Mouse (Mus musculus): ENCODE measurements around the gene Ttc22. TPM values are rescaled to one million over a fixed set of nuclear protein-coding genes. Genes with fewer than 3 reads are reported as not detected.

Gene Ttc22
- polyA plus RNA-seq, 1 experiment from 2014 or later: 1.1 TPM

GRCm38 (mm10) chr4:106597055-106597454 is 25.2 kb upstream of the Ttc22 start:
- H3K27me3 ChIP-seq (replicated peaks): no peaks in the 10 kb centered on the region
- H3K4me3 ChIP-seq: no peak overlapping the region
- WGBS: 84% methylated on average over 9 of the region's 9 CpGs
- no peak overlapping the region for H3K9ac ChIP-seq
- H3K4me1 ChIP-seq: no peaks in the 10 kb centered on the region
- no peak overlapping the region for H3K4me2 ChIP-seq (replicated peaks)
- no peaks in the 10 kb centered on the region for H3K36me3 ChIP-seq
- H3K27ac ChIP-seq: no peak overlapping the region
- H3K9me3 ChIP-seq: no peaks in the 10 kb centered on the region
- no peak for ATAC-seq (ENCODE audit: low FRiP score, low read depth)

DNA sequence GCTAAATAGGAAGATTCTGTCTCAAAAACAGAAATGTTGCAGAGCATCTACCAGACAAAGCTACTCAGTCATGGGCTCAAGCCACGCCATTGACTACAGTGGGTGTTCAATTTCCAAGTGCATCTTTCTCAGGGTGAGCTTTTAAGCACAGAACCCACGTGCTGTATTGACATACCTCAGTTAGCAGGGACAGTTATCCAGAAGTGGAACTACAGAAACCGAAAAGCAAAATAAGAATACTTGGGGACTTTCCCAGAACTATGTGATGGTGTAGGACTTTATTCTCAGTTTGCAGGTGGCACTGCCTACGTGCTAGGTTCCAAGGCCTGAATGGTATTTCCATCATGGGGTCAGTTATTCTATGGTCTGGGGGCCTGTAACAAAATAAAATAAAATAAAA is 24.5 kb upstream of the Ttc22 start:
- 84% methylated on average over 4 of the region's 4 CpGs for whole genome bisulfite sequencing
- H3K36me3 ChIP-seq: no peaks in the 10 kb centered on the region
- no peak overlapping the region for H3K4me2 ChIP-seq (replicated peaks)
- no peak overlapping the region for H3K4me3 ChIP-seq
- ATAC-seq (ENCODE audit: low FRiP score, low read depth): no peak
- no peaks in the 10 kb centered on the region for H3K9me3 ChIP-seq
- H3K27ac ChIP-seq: no peak overlapping the region
- no peaks in the 10 kb centered on the region for H3K27me3 ChIP-seq (replicated peaks)
- H3K4me1 ChIP-seq: no peaks in the 10 kb centered on the region
- H3K9ac ChIP-seq: no peak overlapping the region

DNA sequence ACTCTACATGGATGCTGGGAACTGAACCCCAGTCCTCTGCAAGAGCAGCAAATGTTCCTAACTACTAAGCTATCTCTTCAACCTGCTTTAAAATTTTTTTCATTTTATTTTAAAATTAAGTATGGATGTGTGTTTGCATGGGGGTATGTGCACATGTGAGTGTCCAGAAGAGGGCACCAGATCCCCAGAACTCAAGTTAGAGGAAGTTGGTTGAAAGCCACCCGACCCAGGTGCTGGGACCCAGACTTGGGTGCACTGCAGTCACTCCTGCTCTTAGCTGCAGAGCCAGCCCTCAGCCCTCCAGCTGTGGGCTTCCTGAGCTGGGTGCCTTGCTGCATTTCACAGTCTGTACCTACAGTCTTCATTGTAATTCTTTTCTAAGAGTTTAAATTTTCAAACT is 22.8 kb upstream of the Ttc22 start:
- Histone ChIP-seq H3K27me3 (replicated peaks) (no peaks in the 10 kb centered on the region), H3K9me3 (no peaks in the 10 kb centered on the region), H3K9ac (no peak overlapping the region), H3K4me1 (no peaks in the 10 kb centered on the region), H3K36me3 (no peaks in the 10 kb centered on the region), H3K4me3 (no peak overlapping the region), H3K4me2 (replicated peaks) (no peak overlapping the region), H3K27ac (no peak overlapping the region)
- no peak for ATAC-seq (ENCODE audit: low FRiP score, low read depth)
- WGBS: 62% methylated on average over 1 of the region's 1 CpGs

GRCm38 (mm10) chr4:106600770-106601169 is 21.5 kb upstream of the Ttc22 start:
- Histone ChIP-seq H3K27ac (no peak overlapping the region), H3K9me3 (no peaks in the 10 kb centered on the region), H3K9ac (no peak overlapping the region), H3K27me3 (replicated peaks) (no peaks in the 10 kb centered on the region), H3K36me3 (no peaks in the 10 kb centered on the region), H3K4me3 (no peak overlapping the region), H3K4me2 (replicated peaks) (no peak overlapping the region), H3K4me1 (no peaks in the 10 kb centered on the region)
- ATAC-seq (ENCODE audit: low FRiP score, low read depth): no peak
- 83% methylated on average over 4 of the region's 4 CpGs for WGBS

- no peaks in the 10 kb centered on the region for H3K36me3 ChIP-seq
- WGBS: 47% methylated on average over 18 of the region's 18 CpGs
- H3K9me3 ChIP-seq: no peaks in the 10 kb centered on the region
- H3K4me1 ChIP-seq: peaks cover 2% of the 10 kb centered on the region; the same call in 1 of the 2 replicates
- H3K4me3 ChIP-seq: no peak overlapping the region
- H3K9ac ChIP-seq: no peak overlapping the region
- H3K4me2 ChIP-seq (replicated peaks): peak overlapping the region; percentile 49
- ATAC-seq (ENCODE audit: low FRiP score, low read depth): peak; percentile 88
- no peak overlapping the region for H3K27ac ChIP-seq
- H3K27me3 ChIP-seq (replicated peaks): no peaks in the 10 kb centered on the region
Measured at GRCm38 (mm10) chr4:106606639-106607554, 15.3 kb upstream of the Ttc22 start.

- ATAC-seq (ENCODE audit: low FRiP score, low read depth): no peak
- H3K9me3 ChIP-seq: no peaks in the 10 kb centered on the region
- H3K9ac ChIP-seq: no peak overlapping the region
- H3K27me3 ChIP-seq (replicated peaks): no peaks in the 10 kb centered on the region
- peaks cover 2% of the 10 kb centered on the region; the same call in 1 of the 2 replicates for H3K4me1 ChIP-seq
- WGBS: 100% methylated on average over 1 of the region's 1 CpGs
- H3K4me3 ChIP-seq: no peak overlapping the region
- no peaks in the 10 kb centered on the region for H3K36me3 ChIP-seq
- no peak overlapping the region for H3K4me2 ChIP-seq (replicated peaks)
- H3K27ac ChIP-seq: no peak overlapping the region
Measured at GRCm38 (mm10) chr4:106607905-106608304, 14.3 kb upstream of the Ttc22 start.

- peaks cover 13% of the 10 kb centered on the region for H3K4me1 ChIP-seq
- no peaks in the 10 kb centered on the region for H3K36me3 ChIP-seq
- H3K27ac ChIP-seq: no peak overlapping the region
- H3K4me2 ChIP-seq (replicated peaks): no peak overlapping the region
- H3K9me3 ChIP-seq: no peaks in the 10 kb centered on the region
- H3K27me3 ChIP-seq (replicated peaks): no peaks in the 10 kb centered on the region
- 79% methylated on average over 8 of the region's 8 CpGs for whole genome bisulfite sequencing
- H3K4me3 ChIP-seq: no peak overlapping the region
- no peak overlapping the region for H3K9ac ChIP-seq
- ATAC-seq (ENCODE audit: low FRiP score, low read depth): no peak
Measured at GRCm38 (mm10) chr4:106613105-106613504, 9.1 kb upstream of the Ttc22 start.

DNA sequence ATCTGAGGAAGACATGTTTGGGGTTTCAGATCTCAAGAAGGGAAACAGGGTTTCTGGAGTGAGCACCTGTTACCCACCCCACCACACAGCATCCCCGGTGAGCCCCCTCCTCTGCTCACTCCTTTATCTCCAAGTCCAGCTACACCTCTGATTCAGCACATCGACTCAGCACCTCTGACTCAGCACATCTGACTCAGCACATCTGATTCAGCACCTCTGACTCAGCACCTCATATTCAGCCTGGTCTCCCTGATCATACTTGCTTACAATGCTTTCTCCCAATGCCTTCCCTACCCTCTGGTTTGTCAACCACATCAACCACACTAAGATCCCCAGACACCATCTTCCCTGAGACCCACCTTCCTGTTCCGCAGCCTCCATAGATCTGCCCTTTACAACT is 8.7 kb upstream of the Ttc22 start:
- ATAC-seq (ENCODE audit: low FRiP score, low read depth): no peak
- no peak overlapping the region for H3K4me2 ChIP-seq (replicated peaks)
- H3K36me3 ChIP-seq: no peaks in the 10 kb centered on the region
- 84% methylated on average over 3 of the region's 3 CpGs for WGBS
- H3K9me3 ChIP-seq: no peaks in the 10 kb centered on the region
- peaks cover 13% of the 10 kb centered on the region for H3K4me1 ChIP-seq
- H3K4me3 ChIP-seq: no peak overlapping the region
- H3K27ac ChIP-seq: no peak overlapping the region
- H3K9ac ChIP-seq: no peak overlapping the region
- H3K27me3 ChIP-seq (replicated peaks): no peaks in the 10 kb centered on the region

DNA sequence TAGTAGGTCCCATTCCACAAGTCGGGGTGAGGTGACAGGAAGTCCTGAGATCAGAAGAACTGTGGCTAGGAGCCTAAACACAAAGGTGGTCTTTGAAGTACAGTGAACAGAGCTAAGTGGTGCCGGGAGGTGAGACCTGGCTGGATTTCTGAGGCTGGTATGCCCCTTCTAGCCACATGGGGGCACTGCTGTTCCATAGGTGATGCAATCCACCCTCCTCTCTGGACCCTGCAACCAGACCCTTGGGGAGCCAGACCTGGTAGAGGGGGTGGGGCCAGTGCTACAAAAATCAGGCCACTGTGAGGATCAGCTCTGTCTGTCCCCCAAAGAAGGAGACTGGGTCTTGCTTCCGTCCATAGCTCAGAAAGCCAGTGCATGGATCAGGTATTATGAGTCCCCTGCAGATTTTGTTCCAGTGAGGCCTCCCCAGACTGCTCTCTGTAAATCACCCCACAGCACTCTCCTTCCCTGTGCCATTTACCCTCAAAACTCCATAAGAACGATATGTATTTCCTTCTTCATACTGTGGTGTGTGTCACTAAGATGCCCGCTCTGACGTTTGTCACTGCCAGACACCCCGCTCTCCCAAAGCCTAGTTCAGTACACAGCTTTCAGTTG is 7.9 kb upstream of the Ttc22 start:
- H3K27ac ChIP-seq: no peak overlapping the region
- no peaks in the 10 kb centered on the region for H3K36me3 ChIP-seq
- peaks cover 13% of the 10 kb centered on the region for H3K4me1 ChIP-seq
- WGBS: 42% methylated on average over 7 of the region's 7 CpGs
- peak; percentile 79 for ATAC-seq (ENCODE audit: low FRiP score, low read depth)
- no peaks in the 10 kb centered on the region for H3K9me3 ChIP-seq
- no peak overlapping the region for H3K9ac ChIP-seq
- no peaks in the 10 kb centered on the region for H3K27me3 ChIP-seq (replicated peaks)
- no peak overlapping the region for H3K4me3 ChIP-seq
- H3K4me2 ChIP-seq (replicated peaks): no peak overlapping the region

- H3K27ac ChIP-seq: no peak overlapping the region
- no peak overlapping the region for H3K4me2 ChIP-seq (replicated peaks)
- ATAC-seq (ENCODE audit: low FRiP score, low read depth): no peak
- H3K4me3 ChIP-seq: no peak overlapping the region
- peaks cover 13% of the 10 kb centered on the region for H3K4me1 ChIP-seq
- H3K9me3 ChIP-seq: no peaks in the 10 kb centered on the region
- H3K9ac ChIP-seq: no peak overlapping the region
- H3K36me3 ChIP-seq: no peaks in the 10 kb centered on the region
- H3K27me3 ChIP-seq (replicated peaks): no peaks in the 10 kb centered on the region
- WGBS: 83% methylated on average over 9 of the region's 9 CpGs
Measured at GRCm38 (mm10) chr4:106614881-106615280, 7.4 kb upstream of the Ttc22 start.

DNA sequence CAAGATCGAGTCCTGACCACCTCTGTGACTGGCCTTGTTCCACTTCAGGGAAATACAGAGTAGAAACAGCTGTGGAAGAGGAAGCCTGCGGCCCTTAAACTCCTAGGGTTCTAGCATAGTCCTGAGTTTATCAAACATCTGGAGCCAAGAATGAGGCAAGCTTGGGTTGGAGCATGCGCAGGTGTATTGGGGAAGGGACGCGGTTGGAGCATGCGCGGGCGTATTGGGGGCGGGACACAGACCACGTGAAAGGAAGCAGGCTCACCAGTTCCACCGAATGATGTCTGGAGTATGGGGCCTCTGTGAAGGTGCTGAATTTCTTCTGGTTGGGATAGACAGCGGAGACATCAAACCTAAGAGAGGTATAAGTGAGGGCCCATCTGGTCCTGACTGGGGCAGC is 6.6 kb upstream of the Ttc22 start:
- ATAC-seq (ENCODE audit: low FRiP score, low read depth): no peak
- Histone ChIP-seq H3K27me3 (replicated peaks) (no peaks in the 10 kb centered on the region), H3K27ac (no peak overlapping the region), H3K4me3 (no peak overlapping the region), H3K9ac (no peak overlapping the region), H3K36me3 (no peaks in the 10 kb centered on the region), H3K9me3 (no peaks in the 10 kb centered on the region), H3K4me2 (replicated peaks) (no peak overlapping the region), H3K4me1 (peaks cover 13% of the 10 kb centered on the region)
- WGBS: 83% methylated on average over 12 of the region's 12 CpGs

DNA sequence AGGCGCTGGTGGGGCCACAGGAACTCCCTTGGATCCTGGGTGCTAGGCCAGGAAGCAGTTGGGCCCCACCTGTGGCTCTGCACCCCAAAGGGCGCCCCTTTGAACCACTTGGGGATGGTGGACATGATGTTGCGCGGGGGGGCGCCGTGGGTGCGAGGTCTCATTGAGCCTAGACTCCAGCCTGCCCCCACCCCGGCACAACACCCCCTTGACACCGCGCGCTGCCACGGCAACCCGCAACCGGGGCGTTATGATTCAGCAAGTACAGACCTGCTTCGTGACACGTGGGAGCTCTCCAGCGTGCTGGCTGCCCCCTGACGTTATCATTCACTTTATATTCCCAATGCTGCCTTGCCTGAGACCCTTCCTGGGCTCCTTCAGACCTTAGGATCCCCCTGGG is 5.2 kb upstream of the Ttc22 start, which contains the start of gene Lexm:
Lexm (minus strand) TSS at position 186 of the 400 bp plus-strand sequence.
- Histone ChIP-seq H3K9ac (no peak within 1 kb of the TSS), H3K4me1 (peaks cover 13% of the 10 kb centered on the region), H3K36me3 (no peaks in the 10 kb centered on the region), H3K27me3 (replicated peaks) (peaks cover 7% of the 10 kb centered on the region), H3K4me3 (0 out of 2 replicates have a peak within 1 kb of the TSS, but pooled peaks have one; percentile 9), H3K27ac (no peak within 1 kb of the TSS), H3K9me3 (no peaks in the 10 kb centered on the region), H3K4me2 (replicated peaks) (peak within 1 kb of the TSS; percentile 56)
- WGBS: 2% methylated on average over 19 of the region's 19 CpGs
- no peak for ATAC-seq (ENCODE audit: low FRiP score, low read depth)

Data from neural tube, embryonic 12.5 days (tissue).